Mouse (Mus musculus) ES-Bruce4 (cell line): ENCODE measurements around the gene Eef1akmt1. TPM values are rescaled to one million over a fixed set of nuclear protein-coding genes. Genes with fewer than 3 reads are reported as not detected.
A peak's percentile ranks its signal among the peaks of the same experiment; 100 is the strongest.

Experiments
- H3K27ac ChIP-seq: 2 replicates; pipeline ENCODE4 v1.5.1; 2012; ENCODE audit warnings: low read length, inconsistent platforms; ENCODE audit not compliant: insufficient read depth
- H3K27me3 ChIP-seq: 2 replicates; pipeline ENCODE4 v1.6.1; 2012; ENCODE audit warnings: mild to moderate bottlenecking, low read length, inconsistent platforms; ENCODE audit not compliant: control insufficient read depth, poor library complexity, insufficient read depth, severe bottlenecking
- H3K36me3 ChIP-seq: 2 replicates; pipeline ENCODE4 v1.6.1; 2012; ENCODE audit warnings: inconsistent platforms, mild to moderate bottlenecking, low read length, moderate library complexity; ENCODE audit not compliant: control insufficient read depth, poor library complexity, insufficient read depth, severe bottlenecking
- H3K4me1 ChIP-seq: one replicate; pipeline ENCODE4 v1.8.1; 2011; ENCODE audit warnings: low read length; ENCODE audit not compliant: control insufficient read depth, insufficient read depth
- H3K4me3 ChIP-seq: 2 replicates; pipeline ENCODE4 v1.5.1; 2011; ENCODE audit warnings: low read depth, mild to moderate bottlenecking, low read length
- H3K9ac ChIP-seq: 2 replicates; pipeline ENCODE4 v1.6.1; 2012; ENCODE audit warnings: low read depth, mild to moderate bottlenecking, inconsistent platforms; ENCODE audit not compliant: poor library complexity, severe bottlenecking
- H3K9me3 ChIP-seq: replicated peaks from 2 replicates; pipeline ENCODE4 v1.6.1; 2012; ENCODE audit warnings: mild to moderate bottlenecking, low read length, inconsistent platforms; ENCODE audit not compliant: control insufficient read depth, poor library complexity, insufficient read depth, severe bottlenecking
- CTCF ChIP-seq: IDR thresholded peaks from one replicate; pipeline ENCODE4 v1.8.1; 2011; ENCODE audit warnings: low read depth, low read length
- EP300 ChIP-seq: IDR thresholded peaks from 2 replicates; pipeline ENCODE4 v1.6.1; 2011; ENCODE audit warnings: low read depth, low read length; ENCODE audit not compliant: insufficient read depth
- POLR2A ChIP-seq: IDR thresholded peaks from one replicate; pipeline ENCODE4 v1.8.1; 2011; ENCODE audit warnings: low read length; ENCODE audit not compliant: insufficient read depth
- polyA plus RNA-seq: library from polyadenylated mRNA; stranded (reverse); fragments of >200 nt; gene quantifications from 2 replicates; pipeline ENCODE4 v1.2.4, GENCODE M21; 2011; ENCODE audit warnings: low read depth; ENCODE audit not compliant: missing spikeins, insufficient read depth, insufficient read length

The Eef1akmt1 gene
- polyA plus RNA-seq, 1 experiment: 26.4 TPM

GRCm38 (mm10) chr14:57534961-57535360, 36.5 kb downstream of the Eef1akmt1 start:
- Histone ChIP-seq H3K4me3 (no peak overlapping the region), H3K36me3 (no peaks in the 10 kb centered on the region), H3K4me1 (peaks cover 17% of the 10 kb centered on the region), H3K9me3 (no peaks in the 10 kb centered on the region), H3K27ac (no peak overlapping the region), H3K27me3 (no peaks in the 10 kb centered on the region), H3K9ac (no peak overlapping the region)
- TF ChIP-seq CTCF (no peak), EP300 (no peak)

DNA sequence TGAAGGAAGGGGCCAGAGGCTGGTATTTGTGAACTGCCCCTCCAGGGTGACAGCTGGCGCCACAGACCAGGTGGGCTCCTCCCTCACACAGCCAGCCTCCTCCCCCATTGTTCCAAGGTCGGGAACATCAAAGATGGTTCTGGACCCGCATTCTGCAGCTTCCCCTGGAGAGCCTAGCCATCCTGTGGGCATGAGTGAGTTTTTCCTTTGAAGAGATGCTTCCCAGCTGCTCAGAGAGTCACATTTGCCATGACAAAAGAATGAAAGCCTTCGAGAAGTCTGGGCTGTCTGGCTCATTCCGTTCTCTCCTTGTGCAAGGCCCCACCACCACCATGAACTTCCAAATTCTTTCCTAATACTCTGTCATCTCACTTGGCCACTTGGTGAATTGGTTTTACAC, 37.1 kb downstream of the Eef1akmt1 start:
- Histone ChIP-seq H3K4me1 (peaks cover 19% of the 10 kb centered on the region), H3K36me3 (no peaks in the 10 kb centered on the region), H3K27ac (no peak overlapping the region), H3K27me3 (no peaks in the 10 kb centered on the region), H3K9ac (no peak overlapping the region), H3K4me3 (no peak overlapping the region), H3K9me3 (no peaks in the 10 kb centered on the region)
- TF ChIP-seq CTCF (no peak), EP300 (peak; percentile 76)

- no peak for TF ChIP-seq CTCF
- no peaks in the 10 kb centered on the region for H3K9me3 ChIP-seq
- no peaks in the 10 kb centered on the region for H3K27me3 ChIP-seq
- H3K27ac ChIP-seq: no peak overlapping the region
- H3K9ac ChIP-seq: no peak overlapping the region
- no peak overlapping the region for H3K4me3 ChIP-seq
- no peaks in the 10 kb centered on the region for H3K36me3 ChIP-seq
- peaks cover 20% of the 10 kb centered on the region for H3K4me1 ChIP-seq
Measured at GRCm38 (mm10) chr14:57533841-57534240, 37.6 kb downstream of the Eef1akmt1 start.

DNA sequence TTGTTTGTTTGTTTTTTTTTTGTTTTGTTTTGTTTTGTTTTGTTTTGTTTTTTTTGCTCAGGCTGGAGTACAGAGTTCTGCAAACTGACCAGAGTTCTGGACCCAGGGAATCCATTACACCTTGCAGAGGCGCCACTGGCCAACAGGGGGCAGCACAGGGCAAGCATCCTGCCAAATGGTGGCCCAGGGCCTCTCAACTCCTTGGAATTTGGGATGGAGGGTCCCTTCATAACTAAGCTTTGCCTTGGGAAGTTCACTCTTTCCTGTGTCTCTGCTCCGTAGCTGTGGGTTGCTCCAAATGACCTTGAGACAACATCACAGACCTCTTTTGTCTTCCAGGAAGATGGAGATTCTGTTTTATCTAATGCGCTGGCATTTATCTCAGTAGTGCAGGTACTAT, 38.2 kb downstream of the Eef1akmt1 start:
- H3K27ac ChIP-seq: no peak overlapping the region
- no peak for TF ChIP-seq EP300
- no peak for TF ChIP-seq POLR2A
- peak; percentile 93 for TF ChIP-seq CTCF
- H3K36me3 ChIP-seq: no peaks in the 10 kb centered on the region
- H3K9me3 ChIP-seq: no peaks in the 10 kb centered on the region
- H3K4me1 ChIP-seq: peaks cover 23% of the 10 kb centered on the region
- H3K4me3 ChIP-seq: no peak overlapping the region
- no peaks in the 10 kb centered on the region for H3K27me3 ChIP-seq
- H3K9ac ChIP-seq: no peak overlapping the region

DNA sequence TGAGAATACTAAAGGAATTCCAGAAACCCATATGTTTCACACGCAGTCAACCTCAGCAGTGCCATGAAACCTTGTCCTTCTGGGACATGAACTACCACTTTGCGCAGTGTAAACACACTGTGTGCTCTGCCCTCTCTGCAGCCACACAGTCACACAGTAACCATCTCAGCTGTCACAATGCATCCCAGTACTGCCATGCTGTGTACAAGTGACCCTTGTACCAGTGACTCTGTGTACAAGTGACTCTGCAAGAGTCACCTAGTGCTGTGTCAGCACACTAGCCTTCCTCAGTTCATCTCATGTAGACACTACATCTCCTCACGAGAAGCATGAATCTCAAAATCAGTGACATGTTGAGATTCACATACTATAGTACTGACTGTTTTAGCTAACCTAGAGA, 38.8 kb downstream of the Eef1akmt1 start:
- H3K36me3 ChIP-seq: no peaks in the 10 kb centered on the region
- no peak for TF ChIP-seq POLR2A
- no peak for TF ChIP-seq EP300
- no peak for TF ChIP-seq CTCF
- no peak overlapping the region for H3K4me3 ChIP-seq
- H3K27me3 ChIP-seq: no peaks in the 10 kb centered on the region
- peaks cover 20% of the 10 kb centered on the region for H3K4me1 ChIP-seq
- no peaks in the 10 kb centered on the region for H3K9me3 ChIP-seq
- H3K9ac ChIP-seq: no peak overlapping the region
- H3K27ac ChIP-seq: no peak overlapping the region

- peak overlapping the region; percentile 46 for H3K9ac ChIP-seq
- peak overlapping the region; percentile 19 for H3K4me3 ChIP-seq
- peak overlapping the region; percentile 99 for H3K27ac ChIP-seq
- H3K36me3 ChIP-seq: no peaks in the 10 kb centered on the region
- peaks cover 23% of the 10 kb centered on the region for H3K4me1 ChIP-seq
- H3K9me3 ChIP-seq: no peaks in the 10 kb centered on the region
- TF ChIP-seq POLR2A: no peak
- TF ChIP-seq EP300: peak; percentile 70
- no peaks in the 10 kb centered on the region for H3K27me3 ChIP-seq
Measured at GRCm38 (mm10) chr14:57529786-57530515, 41.5 kb downstream of the Eef1akmt1 start.
